Mouse (Mus musculus): ENCODE data around the gene Cpt1a. TPM values are rescaled to one million over a fixed set of nuclear protein-coding genes. Genes with fewer than 3 reads are reported as not detected.

Gene Cpt1a
- total RNA-seq, 2 experiments from 2014 or later = 20.5 to 23.3 TPM

GRCm38 (mm10) chr19:3325771-3326478 lies 3.8 kb downstream of the Cpt1a start:
- no peak for DNase-seq

GRCm38 (mm10) chr19:3326479-3327047 lies 4.4 kb downstream of the Cpt1a start:
- DNase-seq = no peak

DNA sequence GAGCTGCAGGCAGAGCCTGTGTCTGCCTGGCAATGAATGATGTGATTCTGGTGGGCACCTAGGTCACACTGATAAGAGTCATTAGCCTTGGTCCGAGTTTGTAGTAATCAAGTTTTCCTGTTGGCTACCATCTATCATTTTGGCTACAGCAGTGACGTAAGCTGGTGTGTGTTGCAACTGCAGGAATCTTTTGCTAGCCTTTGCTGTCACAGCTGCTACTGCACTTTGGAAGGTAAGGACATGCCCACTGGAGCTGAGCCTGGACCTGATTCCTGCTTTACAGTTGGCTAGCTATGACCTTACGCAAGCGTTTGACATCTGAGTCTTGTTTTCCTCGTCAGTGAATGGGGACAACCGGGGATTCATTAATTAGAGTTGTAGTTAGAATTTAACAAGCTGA lies 11.1 kb downstream of the Cpt1a start:
- no peak for DNase-seq

GRCm38 (mm10) chr19:3333694-3334515 lies 11.8 kb downstream of the Cpt1a start:
- no peak for DNase-seq

GRCm38 (mm10) chr19:3334550-3334949 lies 12.4 kb downstream of the Cpt1a start:
- DNase-seq = no peak

DNA sequence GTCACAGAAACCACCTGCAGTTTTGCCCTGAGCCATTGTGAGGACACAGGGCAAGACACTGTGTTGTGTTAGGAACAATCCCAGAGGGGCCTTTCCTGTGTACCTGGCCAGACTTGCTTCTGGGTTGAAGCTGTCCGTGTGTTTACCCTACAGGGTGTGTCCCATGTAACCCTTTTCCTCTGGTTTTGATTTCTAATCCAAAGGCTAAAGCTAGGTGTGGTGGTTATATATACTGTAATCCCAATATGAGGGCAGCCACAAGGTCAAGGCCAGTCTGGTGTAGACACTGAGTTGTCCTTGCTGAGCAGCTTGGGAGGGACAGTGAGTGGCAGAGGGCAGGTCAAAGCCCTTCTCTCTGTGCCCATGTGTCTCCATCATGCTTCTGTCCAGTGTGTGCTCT lies 13.8 kb downstream of the Cpt1a start:
- DNase-seq = no peak

DNA sequence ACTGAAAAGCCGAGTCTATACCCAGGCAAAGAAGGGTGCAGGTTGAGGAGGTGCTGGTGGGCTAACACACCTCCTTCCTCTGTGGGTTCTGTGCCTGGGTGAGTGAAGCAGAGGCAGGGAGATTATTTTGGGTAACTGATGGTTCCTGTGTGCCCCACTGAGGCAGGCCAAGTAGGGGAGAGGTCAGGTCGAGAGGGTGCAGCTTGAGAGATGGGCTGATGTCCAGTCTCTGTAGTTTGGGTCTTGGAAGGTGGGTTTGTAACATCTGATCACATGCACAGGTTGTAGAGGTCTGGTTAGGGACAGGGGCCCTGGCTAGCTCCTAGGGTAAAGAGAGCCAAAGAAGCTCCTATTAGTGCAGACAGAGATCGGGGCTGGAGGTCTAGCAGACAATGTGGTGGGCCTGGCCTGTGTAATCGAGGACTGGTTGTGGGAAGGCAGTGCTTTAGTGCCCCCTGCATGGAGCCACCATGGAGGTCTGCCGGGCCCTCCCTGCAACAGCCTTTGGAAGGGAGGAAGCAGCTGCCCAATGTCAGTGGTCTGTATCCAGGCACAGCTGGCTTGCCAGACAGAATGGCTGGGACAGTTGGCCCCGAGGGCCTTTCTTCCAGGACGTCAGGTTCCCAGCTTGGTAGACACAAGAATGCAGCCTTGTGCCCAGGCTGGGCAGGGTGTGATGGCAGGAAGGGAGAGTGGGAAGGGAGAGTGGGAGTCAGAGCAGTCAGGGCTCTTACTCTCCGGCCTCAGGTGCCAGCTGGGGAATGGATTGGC lies 14.5 kb downstream of the Cpt1a start:
- DNase-seq = no peak

DNA sequence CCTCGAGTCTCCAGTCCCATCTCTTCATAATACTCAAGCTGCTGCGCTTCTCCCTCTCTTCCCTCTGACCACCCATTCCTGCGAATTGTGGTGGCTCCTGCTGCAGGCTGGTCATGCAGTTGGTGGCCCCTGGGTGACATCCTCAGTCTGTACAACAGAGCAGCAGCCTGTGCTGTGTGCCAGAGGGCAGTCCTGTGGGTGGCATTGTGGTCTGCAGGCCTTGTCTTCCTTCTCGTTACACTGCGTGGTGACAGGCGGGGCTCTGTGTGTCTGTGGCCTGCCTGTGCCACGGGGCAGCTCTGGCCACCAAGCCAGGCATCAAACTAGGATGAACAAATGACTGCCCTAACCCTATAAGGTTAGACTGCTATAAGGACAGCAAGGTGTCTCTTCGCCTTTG lies 17.1 kb downstream of the Cpt1a start:
- DNase-seq = no peak

DNA sequence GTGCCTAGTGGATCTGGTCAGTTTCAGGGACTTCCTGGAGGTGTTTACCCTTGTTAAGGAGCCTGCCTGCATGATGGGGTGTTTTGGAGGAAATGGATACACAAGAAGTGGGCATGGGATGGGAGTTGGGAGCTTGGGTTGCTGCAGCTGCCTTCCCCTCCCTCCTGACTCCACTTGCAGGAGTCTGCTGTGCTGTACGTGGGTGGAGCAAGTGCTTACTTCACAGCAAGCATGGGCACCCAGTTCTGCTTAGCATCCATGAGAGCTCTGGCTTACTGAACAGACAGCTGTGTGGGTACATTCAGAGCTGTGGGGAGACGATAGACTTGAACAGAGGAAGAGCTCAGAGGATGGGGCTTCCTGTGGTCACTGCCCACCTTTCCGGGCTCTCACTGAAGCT lies 18.9 kb downstream of the Cpt1a start:
- no peak for DNase-seq

DNA sequence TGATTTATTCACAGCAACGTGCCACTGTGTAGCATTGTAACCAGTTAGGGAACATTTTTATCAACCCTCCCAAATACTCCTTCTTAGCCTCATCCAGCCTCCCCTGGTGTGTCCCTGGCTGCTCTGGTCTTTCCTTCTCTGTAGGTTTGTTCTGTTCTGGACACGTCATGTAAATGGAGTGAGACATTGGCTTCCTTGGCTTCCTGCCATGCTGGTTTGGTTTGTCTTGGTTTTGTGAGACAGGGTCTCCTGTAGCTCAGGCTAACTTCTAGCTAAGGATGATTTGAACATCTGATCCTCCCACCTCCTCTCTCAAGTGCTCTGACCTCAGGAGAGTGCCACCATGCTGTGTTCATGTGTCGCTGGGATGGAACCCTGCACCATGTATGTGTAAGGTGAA lies 21.8 kb downstream of the Cpt1a start:
- DNase-seq = no peak

GRCm38 (mm10) chr19:3344636-3345544 lies 22.8 kb downstream of the Cpt1a start:
- DNase-seq = no peak

GRCm38 (mm10) chr19:3347784-3348183 lies 25.6 kb downstream of the Cpt1a start:
- no peak for DNase-seq

DNA sequence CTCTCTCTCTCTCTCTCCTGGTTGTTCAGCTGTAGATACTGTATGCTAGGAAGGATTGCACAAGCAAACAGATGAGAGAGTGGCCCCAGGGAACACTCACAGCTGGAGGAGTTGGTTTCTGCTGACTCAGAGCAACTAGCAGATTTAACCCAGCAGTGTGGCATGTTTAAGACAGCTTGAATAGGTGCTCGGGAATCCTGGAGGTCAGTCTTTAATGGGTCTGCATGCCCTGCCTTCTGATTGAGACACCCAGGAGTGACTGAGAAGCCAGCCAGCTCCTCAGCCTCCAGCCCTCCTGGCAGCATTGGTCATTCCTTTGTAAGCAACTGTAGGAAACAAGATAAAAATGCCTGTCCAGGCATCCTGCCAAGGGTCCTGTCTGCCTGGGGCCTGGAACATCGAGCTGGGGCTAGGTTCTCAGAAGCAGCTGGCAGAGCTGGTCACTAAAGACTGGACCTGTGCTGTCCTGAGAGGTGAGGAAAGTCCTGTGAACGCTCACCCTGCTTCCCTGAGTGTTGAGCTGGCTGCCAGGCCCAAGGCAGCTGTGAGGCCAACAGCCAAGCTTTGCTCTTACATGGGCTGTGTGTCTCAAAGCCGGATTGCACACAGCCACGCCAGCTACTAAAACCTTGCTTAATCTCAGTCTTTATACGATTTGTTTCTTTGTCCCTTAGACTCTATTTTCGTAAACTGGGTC lies 31.4 kb downstream of the Cpt1a start:
- no peak for DNase-seq

DNA sequence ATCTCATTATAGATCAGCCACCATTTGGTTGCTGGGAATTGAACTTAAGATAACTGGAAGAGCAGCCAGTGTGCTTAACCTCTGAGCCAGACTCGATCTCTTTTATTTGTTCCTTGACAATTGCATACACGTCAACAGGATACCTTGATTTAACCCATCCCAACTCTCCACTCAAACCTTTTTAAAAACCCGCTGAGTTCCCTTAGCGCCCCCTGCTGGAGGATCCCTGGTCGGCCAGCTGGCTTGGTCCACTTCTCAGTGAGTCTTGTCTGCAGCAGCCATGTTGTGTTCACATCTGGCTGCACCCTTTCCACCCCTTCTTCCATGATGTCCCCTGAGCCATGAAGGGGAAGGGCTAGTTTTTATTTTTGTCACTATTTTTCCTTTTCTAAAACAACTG lies 33.0 kb downstream of the Cpt1a start:
- DNase-seq = no peak

DNA sequence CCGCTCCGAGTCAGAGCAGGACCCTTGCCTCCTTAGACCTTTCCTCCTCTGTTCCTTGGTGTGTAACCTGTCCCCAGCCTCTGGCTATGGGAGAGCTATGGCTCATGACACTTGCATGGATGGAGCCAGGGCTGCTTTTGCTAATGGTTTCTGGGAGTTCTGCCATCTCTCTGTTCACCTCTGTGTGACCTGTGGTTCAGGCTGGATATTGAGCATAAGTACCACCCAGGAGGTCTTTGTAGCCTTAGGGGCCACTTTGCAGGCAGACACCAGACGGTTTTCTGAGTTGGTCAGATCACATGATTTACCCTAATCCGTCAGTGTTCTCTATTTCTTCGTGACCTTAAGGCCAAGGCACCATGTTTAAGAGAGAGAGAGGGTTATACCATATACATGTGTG lies 34.4 kb downstream of the Cpt1a start:
- DNase-seq = no peak

- no peak for DNase-seq
Measured at GRCm38 (mm10) chr19:3357620-3358019, 35.5 kb downstream of the Cpt1a start.

- no peak for DNase-seq
Measured at GRCm38 (mm10) chr19:3359841-3360588, 37.9 kb downstream of the Cpt1a start.

DNA sequence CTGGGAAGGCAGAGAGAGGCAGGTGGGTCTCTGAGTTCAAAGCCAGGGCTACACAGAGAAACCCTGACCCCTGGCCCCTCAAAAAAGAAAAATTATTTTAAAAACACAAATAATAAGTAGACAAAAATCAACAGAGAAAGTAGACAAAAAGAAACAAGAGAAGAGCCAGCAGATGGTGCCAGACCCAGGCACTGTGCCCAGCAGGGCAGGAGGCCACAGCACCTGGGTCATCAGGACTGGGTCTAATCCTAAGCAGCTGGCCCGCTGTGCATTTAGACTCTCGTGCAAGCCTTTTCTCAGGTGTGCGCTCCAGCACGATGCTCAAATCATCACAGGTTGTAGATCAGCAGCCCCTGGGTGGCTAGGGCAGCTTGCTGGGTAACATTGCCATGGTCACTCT lies 41.4 kb downstream of the Cpt1a start:
- DNase-seq = no peak

DNA sequence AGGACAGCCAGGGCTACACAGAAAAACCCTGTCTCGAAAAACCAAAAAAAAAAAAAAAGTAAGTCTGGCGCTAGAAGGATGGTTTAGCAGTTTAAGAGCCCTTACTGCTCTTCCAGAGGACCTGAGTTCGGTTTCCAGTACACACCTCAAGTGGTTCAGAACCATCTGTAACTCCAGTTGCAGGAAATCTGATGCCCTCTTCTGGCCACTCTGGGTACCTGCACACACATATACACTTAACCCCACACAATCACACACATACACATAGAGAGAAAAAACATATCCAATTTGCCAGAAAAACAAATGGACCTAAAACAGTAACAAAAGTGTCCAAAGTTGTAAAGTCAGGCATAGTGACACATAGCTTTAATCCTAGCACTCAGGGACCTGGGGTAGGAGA lies 43.0 kb downstream of the Cpt1a start:
- DNase-seq = no peak

DNA sequence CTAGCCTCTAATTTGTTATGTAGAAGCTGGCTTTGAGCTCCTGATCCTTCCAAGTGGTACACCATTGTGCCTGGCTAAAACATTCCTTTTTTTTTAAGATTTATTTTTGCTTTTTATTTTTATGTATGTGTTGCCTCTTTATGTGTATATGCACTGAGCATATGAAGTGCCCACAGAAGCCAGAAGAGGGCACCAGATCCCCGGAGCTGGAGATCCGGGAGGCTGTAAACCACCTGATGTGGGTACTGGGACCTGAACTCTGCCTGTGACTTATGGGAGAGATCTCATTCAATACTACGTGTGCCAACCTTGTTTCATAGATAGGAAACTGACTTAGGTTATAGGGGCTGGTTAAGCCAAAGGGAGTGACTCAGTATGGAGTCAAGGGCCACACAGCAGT lies 46.1 kb downstream of the Cpt1a start:
- DNase-seq = no peak

All from layer of hippocampus, postnatal 36 days (tissue).